Mouse (Mus musculus) small intestine, adult 2 months (tissue): Measurements from ENCODE around the gene Wwc2. TPM values are rescaled to one million over a fixed set of nuclear protein-coding genes. Genes with fewer than 3 reads are reported as not detected.

Experiments used
- H3K27ac ChIP-seq: fragments of 200-500 bp; 2 replicates; pipeline ENCODE4 v1.5.1; 2012; ENCODE audit warnings: low read depth, low read length, control low read depth, inconsistent platforms; ENCODE audit not compliant: insufficient read depth
- H3K27me3 ChIP-seq: fragments of 200-500 bp; 2 replicates; pipeline ENCODE4 v1.6.1; 2012; ENCODE audit warnings: mild to moderate bottlenecking, moderate library complexity, low read length, inconsistent platforms; ENCODE audit not compliant: control insufficient read depth, insufficient read depth
- H3K36me3 ChIP-seq: fragments of 200-500 bp; 2 replicates; pipeline ENCODE4 v1.6.1; 2012; ENCODE audit warnings: mild to moderate bottlenecking, low read length, control low read depth, inconsistent platforms; ENCODE audit not compliant: control insufficient read depth, insufficient read depth
- H3K4me1 ChIP-seq: fragments of 200-500 bp; 2 replicates; pipeline ENCODE4 v1.6.1; 2012; ENCODE audit warnings: low read length, inconsistent platforms, mixed read lengths; ENCODE audit not compliant: control insufficient read depth, insufficient read depth, insufficient read length
- H3K4me3 ChIP-seq: fragments of 200-500 bp; 2 replicates; pipeline ENCODE4 v1.5.1; 2012; ENCODE audit warnings: low read depth, mild to moderate bottlenecking, control low read depth, inconsistent platforms, low read length, moderate library complexity
- CTCF ChIP-seq: fragments of 200-500 bp; IDR thresholded peaks from 2 replicates; pipeline ENCODE4 v1.5.1; 2012; ENCODE audit warnings: low read depth, mild to moderate bottlenecking, control low read depth, inconsistent platforms, low read length, moderate library complexity, mixed read lengths; ENCODE audit not compliant: insufficient replicate concordance, insufficient read length; ENCODE audit errors: extremely low read depth
- POLR2A ChIP-seq: fragments of 200-500 bp; IDR thresholded peaks from 2 replicates; pipeline ENCODE4 v1.6.1; 2012; ENCODE audit warnings: low read depth, mild to moderate bottlenecking, control low read depth, inconsistent platforms, low read length, moderate library complexity
- WGBS: fragments of 180-500 bp; shearing (Covaris S2); methylation state at CpG from one replicate; pipeline ENCODE4 v1.1.7; 2018; 5-methylcytosine and 5-hydroxymethylcytosine counted together
- polyA plus RNA-seq: library from polyadenylated mRNA; depleted of rRNA; stranded (reverse); fragments of >200 nt; gene quantifications from 2 replicates; pipeline ENCODE4 v1.2.3, GENCODE M21; 2012

Gene Wwc2
- polyA plus RNA-seq, 1 experiment, result 1.9 TPM

DNA sequence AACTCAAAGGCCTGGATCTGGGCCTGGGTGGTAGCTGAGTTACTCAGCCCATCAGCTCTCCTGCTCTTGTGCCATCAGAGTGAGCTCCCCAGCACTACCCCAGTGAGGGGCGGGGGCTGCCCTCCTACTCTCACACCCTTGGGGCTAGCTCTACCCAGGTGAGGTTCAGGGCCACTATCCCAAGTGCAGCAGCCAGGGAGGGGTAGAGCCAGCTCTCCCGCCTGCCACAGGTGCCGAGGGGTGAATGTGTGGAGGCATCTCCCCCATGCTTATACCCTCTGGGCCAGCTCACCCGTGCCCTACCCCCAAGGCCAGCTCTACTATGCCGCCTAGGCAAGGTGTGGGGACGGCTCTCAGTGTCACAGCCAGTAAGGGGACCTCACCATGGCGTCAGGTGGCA is 75.8 kb downstream of the Wwc2 start:
- Histone ChIP-seq H3K4me1 (no peaks in the 10 kb centered on the region; the same call in 1 of the 2 replicates), H3K4me3 (no peak overlapping the region), H3K36me3 (no peaks in the 10 kb centered on the region), H3K27me3 (no peaks in the 10 kb centered on the region), H3K27ac (no peak overlapping the region)
- no peak for TF ChIP-seq CTCF
- no peak for TF ChIP-seq POLR2A
- WGBS, result 88% methylated on average over 7 of the region's 7 CpGs

DNA sequence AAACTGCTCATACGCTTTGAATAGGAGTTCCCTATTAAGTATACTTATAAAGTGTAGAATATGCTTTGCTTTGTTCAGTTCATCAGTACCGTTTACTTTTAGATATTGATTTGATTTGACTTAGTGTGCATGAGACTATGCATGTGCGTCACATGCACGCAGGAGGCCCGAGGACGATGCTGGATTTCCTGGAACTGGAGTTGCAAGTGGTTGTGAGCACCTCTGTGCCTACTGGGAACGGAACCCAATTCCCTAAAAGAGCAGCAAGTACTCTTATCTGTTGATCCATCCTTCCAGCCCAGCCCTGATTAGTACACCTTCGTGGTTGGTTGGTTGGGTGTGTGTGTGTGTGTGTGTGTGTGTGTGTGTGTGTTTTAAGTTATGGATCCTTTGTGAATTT is 76.6 kb downstream of the Wwc2 start:
- Histone ChIP-seq H3K27ac (no peak overlapping the region), H3K36me3 (no peaks in the 10 kb centered on the region), H3K4me3 (no peak overlapping the region), H3K4me1 (no peaks in the 10 kb centered on the region; the same call in 1 of the 2 replicates), H3K27me3 (no peaks in the 10 kb centered on the region)
- WGBS, result 71% methylated on average over 8 of the region's 8 CpGs
- TF ChIP-seq CTCF, result no peak
- TF ChIP-seq POLR2A, result no peak

DNA sequence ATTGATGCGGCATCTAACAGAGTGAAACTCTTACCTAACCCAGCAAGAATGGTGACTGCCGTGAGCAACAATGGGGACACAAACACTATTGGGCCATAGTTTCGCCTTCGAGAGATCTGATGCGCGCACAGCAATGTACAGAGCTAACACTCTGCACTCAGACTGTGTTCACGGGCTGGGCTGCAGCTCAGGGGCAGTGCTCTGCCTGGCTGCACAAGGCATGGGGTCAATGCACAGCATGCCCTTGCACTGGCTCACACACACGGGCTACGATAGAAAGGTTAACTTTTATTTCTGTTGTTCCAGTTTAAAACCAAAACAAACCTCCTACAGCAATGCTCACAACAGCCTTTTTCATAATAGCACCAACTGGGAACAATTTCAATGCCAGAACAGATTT is 77.1 kb downstream of the Wwc2 start:
- no peak for TF ChIP-seq CTCF
- no peak for TF ChIP-seq POLR2A
- H3K4me3 ChIP-seq, result no peak overlapping the region
- 93% methylated on average over 9 of the region's 9 CpGs for WGBS
- H3K27ac ChIP-seq, result no peak overlapping the region
- H3K36me3 ChIP-seq, result no peaks in the 10 kb centered on the region
- no peaks in the 10 kb centered on the region for H3K27me3 ChIP-seq
- H3K4me1 ChIP-seq, result no peaks in the 10 kb centered on the region; the same call in 1 of the 2 replicates

DNA sequence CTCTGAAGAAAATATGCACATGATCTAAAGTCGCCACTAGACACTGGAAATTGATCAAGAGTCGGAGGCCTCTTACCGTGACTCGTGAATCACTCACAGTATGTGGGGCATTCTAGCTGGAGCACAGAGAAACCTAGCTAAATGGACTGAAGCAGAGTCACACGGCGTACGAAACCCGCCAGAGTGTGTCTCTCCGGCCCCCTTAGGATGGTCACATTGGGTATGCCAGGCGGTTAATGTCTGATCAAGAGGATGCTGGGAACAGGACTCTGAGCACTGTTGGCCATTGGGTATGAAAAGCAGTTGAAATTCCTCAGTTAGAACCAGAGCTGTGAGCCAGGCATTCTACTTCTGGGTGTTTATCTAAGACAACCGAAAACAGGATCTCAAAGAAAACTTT is 81.0 kb downstream of the Wwc2 start:
- Histone ChIP-seq H3K27me3 (no peaks in the 10 kb centered on the region; the same call in 1 of the 2 replicates), H3K36me3 (no peaks in the 10 kb centered on the region), H3K4me3 (no peak overlapping the region), H3K27ac (no peak overlapping the region), H3K4me1 (no peaks in the 10 kb centered on the region)
- WGBS, result 92% methylated on average over 11 of the region's 11 CpGs
- TF ChIP-seq CTCF (no peak), POLR2A (no peak)

DNA sequence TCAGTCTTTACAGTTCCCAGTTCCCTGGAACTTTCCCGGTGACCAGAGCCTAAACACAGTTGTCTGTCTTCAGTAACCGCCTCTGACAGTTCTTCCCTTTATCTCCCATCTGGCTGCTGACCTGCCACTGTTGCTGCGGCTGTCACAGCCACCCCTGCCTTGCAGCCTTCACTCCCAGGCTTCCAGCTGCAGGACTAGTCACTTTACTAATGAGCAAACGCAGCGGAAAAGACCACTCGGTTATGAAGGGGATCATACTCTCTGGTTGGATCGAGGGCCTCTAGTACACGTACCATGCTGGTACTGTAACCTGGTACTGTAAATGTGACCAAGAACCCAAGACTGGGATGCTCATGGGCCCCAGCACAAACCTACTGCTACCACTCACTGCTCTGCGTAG is 83.7 kb downstream of the Wwc2 start:
- TF ChIP-seq POLR2A (no peak), CTCF (no peak)
- WGBS, result 92% methylated on average over 9 of the region's 9 CpGs
- H3K36me3 ChIP-seq, result no peaks in the 10 kb centered on the region
- no peak overlapping the region for H3K27ac ChIP-seq
- no peak overlapping the region for H3K4me3 ChIP-seq
- no peaks in the 10 kb centered on the region for H3K4me1 ChIP-seq
- H3K27me3 ChIP-seq, result no peaks in the 10 kb centered on the region; the same call in 1 of the 2 replicates

DNA sequence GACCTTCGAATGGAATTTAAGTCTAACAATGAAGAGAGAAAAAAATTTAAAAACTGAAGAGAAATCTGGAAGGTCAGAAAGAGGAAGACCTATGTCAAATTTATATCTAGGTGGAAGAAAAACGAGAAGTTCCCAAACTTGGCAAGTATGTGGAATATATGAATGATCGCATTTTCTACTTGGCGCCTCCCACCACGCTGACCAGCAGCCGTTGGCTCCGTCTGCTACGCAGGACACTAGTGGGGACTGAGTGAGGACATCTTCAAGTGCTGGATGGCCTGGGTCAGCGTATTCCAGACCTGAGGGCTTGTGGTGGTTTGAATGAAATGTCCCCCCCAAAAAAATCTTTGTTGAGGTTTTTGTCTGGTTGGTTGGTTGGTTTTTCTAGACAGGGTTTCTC is 84.6 kb downstream of the Wwc2 start:
- no peak overlapping the region for H3K27ac ChIP-seq
- no peak overlapping the region for H3K4me3 ChIP-seq
- 84% methylated on average over 9 of the region's 9 CpGs for WGBS
- H3K4me1 ChIP-seq, result no peaks in the 10 kb centered on the region
- no peaks in the 10 kb centered on the region for H3K36me3 ChIP-seq
- TF ChIP-seq POLR2A, result no peak
- no peak for TF ChIP-seq CTCF
- no peaks in the 10 kb centered on the region; the same call in 1 of the 2 replicates for H3K27me3 ChIP-seq

DNA sequence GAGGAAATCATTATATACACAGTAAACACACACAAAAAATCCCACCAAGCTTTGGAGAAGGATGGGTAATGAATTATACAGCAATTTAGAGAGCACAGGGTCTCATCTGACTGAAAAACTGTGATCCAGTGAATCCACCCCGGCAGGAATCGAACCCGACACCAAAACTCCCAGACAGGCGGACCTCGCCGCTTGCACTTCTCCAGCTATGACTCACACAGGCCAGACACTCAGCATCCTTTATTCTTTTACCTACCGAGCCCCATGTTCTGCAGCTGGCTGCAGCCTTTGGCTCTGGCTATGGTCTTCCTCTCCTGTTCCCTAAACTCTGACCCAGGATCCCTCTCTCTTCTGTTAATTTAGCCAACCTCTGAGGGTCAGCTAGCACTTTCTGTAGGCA is 85.5 kb downstream of the Wwc2 start:
- no peaks in the 10 kb centered on the region for H3K36me3 ChIP-seq
- H3K4me3 ChIP-seq, result no peak overlapping the region
- WGBS, result 83% methylated on average over 7 of the region's 7 CpGs
- no peaks in the 10 kb centered on the region for H3K4me1 ChIP-seq
- no peaks in the 10 kb centered on the region; the same call in 1 of the 2 replicates for H3K27me3 ChIP-seq
- H3K27ac ChIP-seq, result no peak overlapping the region
- TF ChIP-seq POLR2A (no peak), CTCF (no peak)
